Mouse (Mus musculus): ENCODE results near the gene Scyl1.
A peak's percentile ranks its signal among the peaks of the same experiment; 100 is the strongest.
"Not testable (repeated sequence)": the region's sequence is repeated elsewhere in the genome, so short reads cannot be mapped to it uniquely, and the experiment has no call there.

Gene Scyl1

DNA sequence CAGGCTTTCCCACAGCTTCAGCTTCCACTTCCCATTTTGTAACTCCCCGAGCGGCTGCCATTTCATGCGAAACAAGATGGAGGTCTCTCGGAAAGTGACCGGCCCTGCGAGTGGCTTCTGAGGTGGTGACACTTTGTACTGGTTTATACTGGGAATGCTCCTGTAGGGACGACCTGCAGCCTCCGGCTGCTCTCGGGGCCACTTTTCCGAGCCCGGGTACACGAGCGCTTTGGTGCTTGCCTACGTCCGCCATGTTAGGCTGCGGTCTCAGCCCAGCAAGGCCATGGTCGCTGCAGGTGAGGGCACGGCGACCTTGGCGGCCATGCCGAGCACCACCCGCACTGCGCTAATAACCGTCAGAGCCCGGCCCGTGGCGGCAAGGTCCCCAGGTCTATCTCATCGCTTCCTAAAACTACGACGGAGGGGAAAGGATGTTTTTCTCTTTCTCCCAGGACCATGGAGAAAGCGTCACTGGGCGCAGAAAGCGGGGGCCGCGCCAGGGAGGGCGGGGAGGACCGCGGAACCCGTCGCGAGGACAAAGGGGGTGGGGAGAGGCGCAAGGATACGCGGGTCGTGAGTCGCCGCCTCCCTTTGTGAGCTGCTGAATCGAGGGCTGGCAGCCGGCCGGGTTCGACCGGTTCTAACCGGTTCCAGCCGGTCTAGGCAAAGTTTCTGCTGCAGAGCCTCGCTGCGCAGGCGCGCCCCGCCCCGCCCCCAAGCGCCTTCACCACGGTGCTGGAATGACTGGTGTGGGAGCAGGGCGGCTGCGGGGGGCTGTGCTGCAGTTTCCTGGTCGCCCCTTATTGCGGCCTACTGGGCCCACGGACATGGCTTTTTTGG lies 32.0 kb upstream of the Scyl1 start:
- DNase-seq (ENCODE audit: low spot score in 2 of 2) = peak; percentile 100

DNA sequence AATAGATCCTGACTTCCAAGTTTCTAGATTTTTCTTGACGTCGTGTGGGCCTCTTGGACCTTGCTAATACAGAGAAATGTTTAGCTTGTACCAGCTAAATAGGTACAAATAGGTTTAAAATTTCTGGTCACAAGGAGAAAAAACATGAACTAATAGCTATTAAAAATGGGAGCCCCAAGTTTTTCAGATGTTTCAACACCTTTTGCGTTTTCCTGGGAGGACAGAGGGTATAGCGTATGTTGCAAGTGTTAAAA lies 31.5 kb upstream of the Scyl1 start:
- no peak for DNase-seq (ENCODE audit: low spot score in 2 of 2)

DNA sequence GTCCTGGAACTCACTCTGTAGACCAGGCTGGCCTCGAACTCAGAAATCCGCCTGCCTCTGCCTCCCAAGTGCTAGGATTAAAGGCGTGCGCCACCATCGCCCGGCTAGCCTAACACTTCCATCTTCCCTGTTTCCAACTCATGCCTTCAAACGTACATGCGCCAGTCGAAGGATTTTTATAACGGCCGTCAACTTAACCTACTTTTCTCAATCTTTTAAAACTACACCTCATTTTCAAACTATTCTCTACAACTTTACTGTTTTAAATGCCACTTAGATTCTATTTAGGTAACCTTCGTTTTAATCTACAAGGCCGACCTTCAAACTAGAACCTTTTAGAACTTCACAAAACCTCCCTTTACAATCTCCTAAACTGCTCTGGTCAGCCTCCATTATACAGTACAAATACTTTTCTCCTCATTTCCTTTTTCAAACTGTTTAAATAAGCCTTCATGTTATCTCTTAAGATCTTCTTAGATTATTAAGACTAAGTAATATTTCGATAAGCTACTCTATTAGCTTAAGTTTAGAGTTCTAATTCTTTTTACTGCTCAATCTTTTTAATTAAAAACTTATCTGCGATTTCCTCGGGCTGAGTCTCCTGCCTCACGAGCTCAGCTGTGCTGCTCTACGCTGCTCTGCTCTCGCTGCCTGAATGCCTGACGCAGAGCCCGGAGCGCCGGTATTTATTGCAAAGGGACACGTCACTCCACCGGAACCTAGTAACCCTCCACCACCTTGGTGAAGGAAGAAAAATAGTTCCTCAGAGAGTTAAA lies 31.0 kb upstream of the Scyl1 start:
- DNase-seq (ENCODE audit: low spot score in 2 of 2) = peak; percentile 97 to 99

DNA sequence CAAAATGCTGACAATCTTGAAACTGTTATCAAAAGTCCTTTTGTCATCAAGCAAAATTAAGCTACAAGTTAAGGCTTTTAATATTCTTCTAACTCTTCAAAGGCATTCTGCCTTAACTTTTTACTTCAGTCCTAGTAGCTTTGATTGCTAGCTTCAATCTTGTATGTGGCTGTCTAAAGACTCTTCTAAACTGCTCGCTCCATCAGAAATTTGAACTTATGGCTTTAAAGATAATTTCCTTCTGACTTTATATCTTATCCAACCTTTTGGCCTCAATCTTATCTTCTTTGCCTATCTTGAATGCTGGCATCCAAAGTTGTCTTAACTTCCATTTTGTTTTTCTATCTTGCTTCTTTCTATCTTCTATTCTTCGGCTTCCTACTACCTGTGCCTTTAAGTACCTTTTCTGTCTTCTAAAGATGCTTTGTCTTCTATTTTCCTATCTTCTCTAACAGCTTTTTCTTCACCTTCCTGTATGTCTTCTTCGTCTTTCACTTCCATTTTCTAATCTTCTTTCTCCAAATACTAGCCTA lies 30.3 kb upstream of the Scyl1 start:
- DNase-seq (ENCODE audit: low spot score in 2 of 2) = no peak

DNA sequence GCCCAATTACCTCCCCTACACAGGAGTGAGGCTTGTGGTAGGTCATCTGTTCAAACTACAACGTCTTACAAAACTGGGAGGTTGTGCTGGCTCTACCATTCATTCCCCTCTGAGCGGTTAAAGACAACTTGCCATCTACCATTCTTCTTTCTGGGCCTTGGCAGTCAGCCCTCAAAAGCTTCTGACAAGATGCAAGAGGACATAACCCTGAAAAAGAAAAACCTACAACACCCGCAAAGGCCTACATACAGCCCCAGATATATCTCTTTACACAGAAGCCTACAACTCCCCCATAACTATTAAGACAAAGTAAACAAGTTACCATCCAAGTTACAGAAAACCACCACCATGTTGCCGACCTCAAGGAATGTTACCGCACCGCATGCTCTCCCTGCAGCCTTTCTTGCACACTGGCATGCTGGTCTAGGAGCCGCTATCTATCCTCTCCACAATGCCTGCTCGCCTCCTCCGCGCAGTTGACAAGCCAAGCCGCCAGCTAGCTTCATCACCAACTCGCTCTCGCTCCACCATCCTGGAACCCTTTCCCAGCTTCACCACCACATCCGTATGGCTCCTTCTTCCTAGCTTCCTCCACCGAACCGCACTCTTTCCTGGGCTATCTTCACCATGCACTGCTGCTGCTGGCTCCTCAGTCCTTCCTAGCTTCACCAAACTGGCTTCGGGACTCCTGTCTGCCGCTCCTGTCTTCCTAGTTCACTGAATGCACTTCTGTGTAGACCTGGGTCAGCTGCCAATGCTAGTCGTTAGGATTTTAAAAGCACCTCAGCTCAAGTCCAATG lies 29.6 kb upstream of the Scyl1 start:
- DNase-seq (ENCODE audit: low spot score in 2 of 2) = peak; percentile 69 to 71

DNA sequence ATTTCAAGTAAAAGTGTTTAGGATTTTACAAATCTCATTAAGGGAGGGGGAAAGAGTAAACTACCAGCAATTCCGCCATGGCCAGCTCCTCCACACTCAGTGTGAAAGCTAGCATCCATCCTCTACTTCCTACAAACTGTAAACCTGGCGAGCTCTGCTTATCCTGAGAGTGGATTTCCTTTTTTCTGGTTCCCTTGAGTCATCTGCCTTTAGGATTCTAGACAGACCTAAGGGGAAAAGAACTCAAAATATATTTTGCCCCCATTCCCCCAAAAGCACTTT lies 29.1 kb upstream of the Scyl1 start:
- DNase-seq (ENCODE audit: low spot score in 2 of 2) = peak in 1 of 2 experiments; percentile 19

DNA sequence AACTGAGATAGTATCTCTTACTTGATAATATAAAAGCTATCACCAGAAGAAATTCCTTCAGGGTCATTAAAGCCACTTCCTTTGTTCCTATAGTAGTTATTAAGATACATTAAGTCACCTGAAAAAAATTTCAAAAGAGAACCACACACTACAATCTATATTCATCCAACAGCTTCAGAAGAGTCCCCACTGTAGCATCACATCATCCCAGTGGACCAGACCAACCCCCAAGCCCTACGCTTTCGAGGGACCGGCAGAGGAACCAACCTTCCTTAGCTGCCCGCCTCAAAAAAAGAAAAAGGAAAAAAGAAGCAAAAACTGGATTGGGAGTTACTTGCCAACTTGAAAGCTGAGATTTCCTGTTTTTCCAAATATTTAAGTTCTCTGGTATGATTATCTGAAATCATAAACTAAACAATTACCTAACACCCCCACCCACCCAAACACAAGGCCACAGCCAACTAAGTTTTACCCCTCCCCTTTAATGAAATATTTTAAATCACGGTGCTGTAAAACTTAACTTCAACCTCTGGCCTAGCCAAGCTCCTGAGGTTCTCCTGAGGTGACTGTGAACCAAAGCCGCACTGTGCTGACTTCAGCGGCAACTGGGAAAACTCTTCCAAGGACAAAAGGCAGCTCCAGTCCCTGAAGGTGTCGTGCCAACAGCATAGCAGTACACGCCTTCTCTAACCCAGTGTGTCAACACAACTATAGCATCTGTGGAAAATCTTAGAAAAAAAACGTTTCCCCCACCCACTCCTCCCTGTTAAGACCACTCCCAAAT lies 28.5 kb upstream of the Scyl1 start:
- no peak for DNase-seq (ENCODE audit: low spot score in 2 of 2)

DNA sequence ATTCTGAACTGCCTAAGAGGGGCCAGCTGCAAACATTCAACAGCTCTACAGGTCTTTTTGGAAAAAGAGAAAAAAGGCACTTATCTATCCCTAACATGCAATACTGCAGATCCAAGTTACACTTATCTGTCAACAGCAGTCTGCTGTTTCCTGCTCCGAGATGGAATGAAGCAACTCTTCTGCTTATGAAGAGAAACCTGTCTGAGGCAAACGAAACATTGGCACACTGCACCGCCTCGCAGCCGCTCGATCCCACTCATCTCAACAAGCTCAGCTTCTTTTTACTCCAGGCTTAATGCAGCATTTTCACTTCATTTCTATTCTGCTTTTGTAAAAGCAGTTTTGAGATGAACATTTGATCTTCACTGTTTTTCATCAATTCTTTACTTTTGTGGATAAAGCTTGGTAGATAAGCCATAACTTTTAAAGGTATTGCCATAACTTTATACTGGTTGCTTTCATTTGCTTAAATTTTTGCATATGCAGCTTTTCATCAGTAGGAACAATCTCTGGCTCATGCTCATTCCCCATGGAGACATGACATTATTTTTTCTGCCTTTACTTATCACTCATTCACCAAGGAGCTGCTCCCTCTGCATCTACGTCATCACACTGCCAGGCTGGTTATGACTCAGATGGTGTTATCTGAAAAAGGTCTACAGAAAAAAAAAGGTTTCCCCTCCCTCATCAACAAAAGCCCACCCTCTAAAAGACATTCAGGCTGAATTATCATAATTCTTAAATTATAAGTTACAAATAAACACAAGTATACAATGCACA lies 27.7 kb upstream of the Scyl1 start:
- peak in 1 of 2 experiments; percentile 60 for DNase-seq (ENCODE audit: low spot score in 2 of 2)

DNA sequence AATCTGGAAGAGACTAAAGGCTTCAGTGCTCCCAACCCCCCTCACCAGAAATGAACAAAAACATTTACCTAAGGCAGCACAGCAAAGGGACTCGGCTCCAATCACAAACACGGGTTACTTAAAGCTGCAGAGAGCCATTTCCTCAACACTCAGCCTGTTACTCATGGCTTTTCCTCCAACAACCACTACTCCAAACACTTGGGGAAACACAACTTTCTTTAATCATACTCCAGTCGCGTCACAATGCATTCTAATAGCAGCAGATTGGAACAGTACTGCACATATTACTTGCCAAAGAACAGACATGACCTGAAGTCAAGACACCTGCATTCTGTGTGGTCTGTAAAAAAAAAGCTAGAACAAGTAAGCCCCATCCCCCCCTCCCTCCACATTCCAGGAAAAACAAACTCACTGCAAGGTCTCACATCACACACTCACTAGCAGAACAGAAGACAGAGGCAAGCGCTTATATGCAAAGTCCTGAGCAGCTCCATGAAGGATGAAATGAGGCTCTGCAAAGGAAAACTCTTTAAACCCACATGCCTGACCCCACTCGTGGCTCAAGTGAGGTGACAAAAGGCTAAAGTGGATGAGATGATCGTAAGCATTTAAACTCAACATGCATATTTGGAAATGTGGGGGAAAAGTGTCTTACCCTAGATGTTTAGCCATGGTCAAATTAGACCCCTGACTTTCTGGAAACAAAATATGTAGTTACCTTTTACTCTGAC lies 26.3 kb upstream of the Scyl1 start:
- DNase-seq (ENCODE audit: low spot score in 2 of 2) = no peak

DNA sequence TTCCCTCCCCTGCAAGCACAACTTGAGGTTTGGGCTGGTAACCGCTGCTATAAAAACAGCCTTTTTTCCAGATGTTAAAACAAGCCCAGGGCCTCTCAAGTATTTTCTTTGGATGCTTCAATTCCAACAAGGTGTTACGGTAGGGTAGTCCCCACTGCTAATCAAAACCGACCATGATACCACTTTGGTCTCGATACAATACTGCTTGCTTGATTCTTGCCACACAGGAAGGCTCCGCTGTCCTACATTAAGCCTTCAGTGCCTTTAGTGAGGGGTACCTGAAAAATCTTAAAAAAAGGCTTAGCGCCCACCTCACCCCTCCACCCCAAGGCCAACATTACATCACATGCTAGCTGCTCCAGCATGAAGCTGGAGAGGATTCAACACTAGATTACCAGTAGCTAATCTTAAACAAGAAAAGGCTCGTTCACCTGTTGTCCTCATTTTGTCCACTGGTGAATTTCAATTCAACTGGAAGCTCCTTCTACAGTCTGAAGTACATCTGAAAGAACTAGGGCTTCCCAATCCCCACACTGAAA lies 25.4 kb upstream of the Scyl1 start:
- DNase-seq (ENCODE audit: low spot score in 2 of 2) = no peak

DNA sequence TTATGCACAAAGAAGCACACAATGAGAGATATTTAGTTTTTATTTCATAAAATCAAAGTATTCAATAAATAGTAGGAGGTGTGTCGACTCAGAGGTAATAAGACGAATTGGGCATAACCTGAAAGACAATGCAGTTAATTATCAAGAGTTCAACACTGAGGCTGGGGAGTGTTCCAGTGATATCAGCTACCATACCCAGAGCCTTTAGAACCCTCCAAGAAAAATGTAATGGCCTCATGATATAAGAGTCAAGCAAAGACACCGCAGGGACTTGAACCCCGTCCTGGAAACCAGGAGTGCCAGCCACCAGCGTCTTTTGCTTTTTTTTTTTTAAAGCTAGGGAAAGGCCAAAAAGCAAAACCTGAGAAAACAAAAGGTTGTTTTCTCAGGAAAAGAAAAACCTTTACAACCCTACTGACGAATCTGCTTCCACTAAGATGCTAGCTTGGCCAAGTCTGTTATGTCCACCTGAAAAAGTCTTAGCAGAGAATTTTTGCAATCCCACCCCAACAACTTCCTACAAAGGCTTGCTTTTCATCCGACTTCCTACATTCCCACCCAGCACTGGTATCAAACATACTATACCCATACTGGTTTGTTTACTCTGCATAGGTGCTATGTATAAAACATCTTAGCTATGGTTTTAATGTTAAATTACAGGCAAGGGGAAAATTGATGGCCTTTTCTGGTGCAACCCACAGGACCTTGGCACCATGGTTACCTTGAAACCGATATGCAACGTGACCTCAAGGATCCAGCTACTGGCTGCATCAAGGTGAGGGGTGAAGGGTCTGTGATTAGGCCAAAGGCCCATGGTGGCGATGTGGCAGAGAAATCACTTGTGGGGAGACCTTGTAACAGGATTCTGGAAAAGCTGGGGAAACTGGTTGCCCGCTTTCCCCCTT lies 24.7 kb upstream of the Scyl1 start:
- DNase-seq (ENCODE audit: low spot score in 2 of 2) = no peak

DNA sequence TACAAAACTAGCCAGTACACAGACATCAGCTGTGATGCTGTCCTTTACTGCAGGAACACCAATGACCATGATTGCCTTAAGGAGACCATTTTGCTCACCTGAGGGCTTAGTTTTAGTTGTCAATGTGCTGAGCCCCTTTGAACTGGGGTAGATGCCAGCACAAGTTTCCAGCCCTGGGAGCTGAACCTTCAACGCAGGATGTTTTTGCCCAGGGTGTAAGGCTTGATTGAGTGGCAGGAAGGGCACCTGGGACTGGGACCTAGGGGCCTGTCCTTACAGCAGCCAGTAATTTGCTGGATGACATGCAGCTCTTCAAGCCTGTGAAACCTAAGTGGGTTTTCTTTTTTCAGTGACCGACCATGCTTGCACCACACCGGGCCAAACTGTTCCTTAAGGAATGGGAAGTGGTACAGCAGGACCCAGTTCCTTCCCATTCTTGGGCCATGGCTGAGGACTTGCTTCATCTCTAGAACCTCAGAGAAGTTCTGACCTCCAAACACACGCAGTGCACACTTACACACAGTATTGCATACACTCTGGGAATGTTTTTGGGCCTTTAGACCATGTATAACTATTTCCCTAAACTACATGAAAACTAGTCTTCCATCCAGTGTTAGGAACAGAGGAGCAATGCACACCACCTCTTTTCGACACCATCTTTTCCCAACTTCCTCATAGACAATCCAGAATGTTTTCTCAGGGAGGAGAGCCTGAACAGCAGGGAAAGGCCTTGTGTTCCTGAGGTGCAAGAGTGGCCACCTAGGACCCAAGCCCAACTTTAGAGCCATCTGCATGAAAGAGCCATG lies 23.8 kb upstream of the Scyl1 start:
- DNase-seq (ENCODE audit: low spot score in 2 of 2) = peak in 1 of 2 experiments; percentile 48

DNA sequence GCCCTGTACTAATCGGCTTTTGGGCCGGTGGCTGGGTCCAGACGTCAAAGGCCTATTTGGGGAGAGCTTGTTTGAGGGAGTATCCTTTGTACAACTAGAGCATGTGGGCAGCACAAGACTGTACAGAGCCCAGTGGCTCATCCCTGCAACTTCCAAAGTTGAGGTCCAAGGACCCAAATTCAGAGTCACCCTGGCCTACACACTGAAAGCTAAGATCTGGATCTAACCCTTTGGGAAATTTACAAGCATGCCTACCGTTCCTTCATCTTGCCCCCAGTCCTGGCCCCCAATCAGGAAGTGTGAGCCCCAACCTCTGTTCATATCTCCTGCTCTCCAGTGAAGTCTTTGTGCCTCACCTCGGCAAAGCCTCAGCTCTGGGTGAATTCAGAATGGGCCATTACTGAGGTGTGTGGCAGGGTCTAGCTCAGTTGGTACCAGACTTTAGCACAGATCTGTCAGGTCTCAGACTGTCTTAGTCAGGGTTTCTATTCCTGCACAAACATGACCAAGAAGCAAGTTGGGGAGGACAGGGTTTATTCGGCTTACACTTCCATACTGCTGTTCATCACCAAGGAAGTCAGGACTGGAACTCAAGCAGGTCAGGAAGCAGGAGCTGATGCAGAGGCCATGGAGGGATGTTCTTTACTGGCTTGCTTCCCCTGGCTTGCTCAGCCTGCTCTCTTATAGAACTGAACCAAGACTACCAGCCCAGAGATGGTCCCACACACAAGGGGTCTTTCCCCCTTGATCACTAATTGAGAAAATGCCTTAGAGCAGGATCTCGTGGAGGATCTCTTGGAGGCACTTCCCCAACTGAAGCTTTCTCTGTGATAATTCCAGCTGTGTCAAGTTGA lies 22.9 kb upstream of the Scyl1 start:
- not testable (repeated sequence) for DNase-seq (ENCODE audit: low spot score in 2 of 2)

DNA sequence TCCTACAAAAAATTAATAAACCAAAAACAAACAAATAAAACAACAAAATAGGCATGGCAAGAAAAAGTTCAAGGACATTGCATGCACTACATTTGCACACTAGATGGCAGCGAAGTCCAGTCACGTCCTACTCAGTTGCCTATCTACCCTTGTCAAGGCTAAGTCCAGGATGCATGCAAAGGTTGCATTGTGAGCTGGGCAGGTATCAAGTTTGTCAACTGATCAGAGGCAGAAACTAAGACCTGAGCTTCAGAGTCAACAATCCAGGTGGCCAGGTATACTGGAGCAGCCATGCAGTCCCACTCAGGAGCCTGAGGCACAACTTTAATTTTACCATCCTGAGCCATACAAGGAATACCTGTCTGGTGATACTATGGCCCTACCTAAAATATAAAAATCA lies 21.9 kb upstream of the Scyl1 start:
- DNase-seq (ENCODE audit: low spot score in 2 of 2) = peak in 1 of 2 experiments; percentile 74

DNA sequence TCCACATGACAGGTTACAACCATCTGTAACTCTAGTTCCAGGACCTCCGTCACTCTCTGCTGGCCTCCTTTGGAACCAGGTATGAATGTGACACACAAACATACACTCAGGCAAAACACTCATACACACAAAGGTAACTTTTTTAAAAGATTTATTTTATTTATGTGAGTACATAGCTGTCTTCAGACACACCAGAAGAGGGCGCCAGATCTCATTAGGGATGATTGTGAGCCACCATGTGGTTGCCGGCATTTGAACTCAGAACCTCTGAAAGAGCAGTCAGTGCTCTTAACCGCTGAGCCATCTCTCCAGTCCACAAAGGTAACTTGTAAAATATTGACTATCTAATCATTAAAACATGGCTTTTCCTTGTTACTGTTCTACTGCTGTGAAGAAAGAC lies 20.1 kb upstream of the Scyl1 start:
- DNase-seq (ENCODE audit: low spot score in 2 of 2) = no peak

DNA sequence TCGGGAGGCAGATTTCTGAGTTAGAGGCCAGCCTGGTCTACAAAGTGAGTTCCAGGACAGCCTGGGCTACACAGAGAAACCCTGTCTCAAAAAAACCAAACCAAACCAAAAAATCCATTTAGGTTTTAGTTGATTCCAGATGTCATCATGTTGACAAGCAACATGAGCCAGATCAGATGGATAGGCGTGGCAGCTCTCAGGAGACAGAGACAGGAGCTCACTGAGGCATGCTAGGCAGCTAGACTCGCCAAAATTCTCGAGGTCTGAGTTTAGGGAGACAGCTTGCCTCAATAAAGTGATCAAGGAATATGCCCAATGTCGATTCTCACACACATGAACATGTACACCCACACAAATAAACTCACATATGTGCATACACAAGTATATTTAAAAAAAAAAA lies 17.8 kb upstream of the Scyl1 start:
- DNase-seq (ENCODE audit: low spot score in 2 of 2) = no peak

DNA sequence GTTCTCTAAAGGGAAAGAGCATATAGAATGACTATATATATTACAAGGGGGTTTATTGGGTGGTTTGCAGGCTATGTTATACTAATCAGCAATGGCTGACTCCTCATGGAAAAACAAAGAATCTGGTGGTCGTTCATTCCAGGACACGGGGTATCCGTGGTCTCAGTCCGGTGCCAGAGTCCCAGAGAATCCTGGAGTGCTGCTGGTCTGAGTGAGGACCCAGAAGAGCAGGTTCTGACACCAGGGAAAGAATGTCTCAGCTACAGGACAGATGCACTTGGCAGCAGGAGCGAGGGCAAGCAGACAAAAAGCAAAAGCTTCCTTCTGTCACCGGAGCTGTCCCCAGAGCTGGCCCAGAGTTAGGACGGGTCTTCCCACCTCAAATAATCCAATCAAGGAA lies 17.4 kb upstream of the Scyl1 start:
- no peak for DNase-seq (ENCODE audit: low spot score in 2 of 2)

Measured in spleen, postnatal 10 days (tissue).